Mouse (Mus musculus) spleen, adult 2 months (tissue): ENCODE data around the gene Gm48552. TPM values are rescaled to one million over a fixed set of nuclear protein-coding genes. Genes with fewer than 3 reads are reported as not detected.
A peak's percentile ranks its signal among the peaks of the same experiment; 100 is the strongest.

ENCODE experiments used
- DNase-seq, 2 experiments: peaks; one replicate each; pipeline versions ENCODE4 v3.0.0 to v3.0.0-alpha.2; 2012 to 2021; ENCODE audit warnings: low spot score in 2 of 2, low read depth in 1 of 2
- H3K27ac ChIP-seq: fragments of 200-500 bp; 2 replicates; pipeline ENCODE4 v1.5.1; 2012; ENCODE audit warnings: low read length, inconsistent platforms; ENCODE audit not compliant: insufficient read depth
- H3K27me3 ChIP-seq: fragments of 200-500 bp; 2 replicates; pipeline ENCODE4 v1.6.1; 2012; ENCODE audit warnings: mild to moderate bottlenecking, moderate library complexity, low read length, inconsistent platforms; ENCODE audit not compliant: control insufficient read depth, insufficient read depth
- H3K36me3 ChIP-seq: fragments of 200-500 bp; 2 replicates; pipeline ENCODE4 v1.6.1; 2012; ENCODE audit warnings: mild to moderate bottlenecking, low read length, inconsistent platforms; ENCODE audit not compliant: control insufficient read depth, insufficient read depth
- H3K4me1 ChIP-seq: fragments of 200-500 bp; 2 replicates; pipeline ENCODE4 v1.6.1; 2011; ENCODE audit warnings: inconsistent platforms; ENCODE audit not compliant: control insufficient read depth, insufficient read depth, insufficient read length
- H3K4me3 ChIP-seq: fragments of 200-500 bp; 2 replicates; pipeline ENCODE4 v1.5.1; 2011; ENCODE audit warnings: mild to moderate bottlenecking, inconsistent platforms; ENCODE audit not compliant: insufficient read depth, insufficient read length; ENCODE audit errors: extremely low read depth
- CTCF ChIP-seq: fragments of 200-500 bp; IDR thresholded peaks from 2 replicates; pipeline ENCODE4 v1.5.1; 2011; ENCODE audit warnings: mild to moderate bottlenecking, inconsistent platforms; ENCODE audit not compliant: insufficient read depth, insufficient read length, insufficient replicate concordance; ENCODE audit errors: extremely low read depth
- POLR2A ChIP-seq: fragments of 200-500 bp; IDR thresholded peaks from 2 replicates; pipeline ENCODE4 v1.6.1; 2011; ENCODE audit warnings: low read depth, low read length, inconsistent platforms
- WGBS: fragments of 180-500 bp; shearing (Covaris S2); methylation state at CpG from one replicate; pipeline ENCODE4 v1.1.7; 2018; 5-methylcytosine and 5-hydroxymethylcytosine counted together
- polyA plus RNA-seq: library from polyadenylated mRNA; depleted of rRNA; stranded (reverse); fragments of >200 nt; gene quantifications from 2 replicates; pipeline ENCODE4 v1.2.3, GENCODE M21; 2012

Gm48552 gene
- polyA plus RNA-seq, 1 experiment = 2.9 TPM

GRCm38 (mm10) chr10:81406504-81407440 is 18.0 kb downstream of the Gm48552 start:
- DNase-seq = no peak
- TF ChIP-seq POLR2A (no peak), CTCF (no peak)
- Histone ChIP-seq H3K4me3 (peak overlapping the region; percentile 46; the same call in 1 of the 2 replicates), H3K27me3 (no peaks in the 10 kb centered on the region), H3K36me3 (peaks cover 6% of the 10 kb centered on the region; the same call in 1 of the 2 replicates), H3K4me1 (peaks cover 31% of the 10 kb centered on the region), H3K27ac (peak overlapping the region; percentile 50; the same call in 1 of the 2 replicates)
- WGBS = 67% methylated on average over 24 of the region's 24 CpGs

- peak overlapping the region; percentile 50 for H3K27ac ChIP-seq
- TF ChIP-seq POLR2A (no peak), CTCF (no peak)
- H3K27me3 ChIP-seq = no peaks in the 10 kb centered on the region
- peaks cover 31% of the 10 kb centered on the region for H3K4me1 ChIP-seq
- peaks cover 6% of the 10 kb centered on the region; the same call in 1 of the 2 replicates for H3K36me3 ChIP-seq
- 31% methylated on average over 31 of the region's 31 CpGs for WGBS
- H3K4me3 ChIP-seq = peak overlapping the region; percentile 46; the same call in 1 of the 2 replicates
- peak; percentile 44 to 57 for DNase-seq
These were observed 19.0 kb downstream of the Gm48552 start for GRCm38 (mm10) chr10:81407539-81408423.

GRCm38 (mm10) chr10:81408424-81408729 is 19.6 kb downstream of the Gm48552 start:
- Histone ChIP-seq H3K4me1 (peaks cover 31% of the 10 kb centered on the region), H3K27me3 (no peaks in the 10 kb centered on the region), H3K36me3 (peaks cover 6% of the 10 kb centered on the region; the same call in 1 of the 2 replicates), H3K27ac (peak overlapping the region; percentile 23), H3K4me3 (no peak overlapping the region)
- DNase-seq = no peak
- TF ChIP-seq CTCF (no peak), POLR2A (no peak)
- WGBS = 72% methylated on average over 13 of the region's 13 CpGs

- Histone ChIP-seq H3K4me1 (peaks cover 31% of the 10 kb centered on the region), H3K4me3 (no peak overlapping the region), H3K36me3 (peaks cover 5% of the 10 kb centered on the region; the same call in 1 of the 2 replicates), H3K27ac (peak overlapping the region; percentile 26; the same call in 1 of the 2 replicates), H3K27me3 (no peaks in the 10 kb centered on the region)
- TF ChIP-seq CTCF = peak; percentile 95
- no peak for TF ChIP-seq POLR2A
- WGBS = 20% methylated on average over 9 of the region's 9 CpGs
- peak in 1 of 2 experiments; percentile 74 for DNase-seq
These were observed 20.1 kb downstream of the Gm48552 start for GRCm38 (mm10) chr10:81408871-81409291.

- no peak for DNase-seq
- TF ChIP-seq POLR2A = no peak
- no peak for TF ChIP-seq CTCF
- Histone ChIP-seq H3K4me1 (peaks cover 30% of the 10 kb centered on the region), H3K27me3 (no peaks in the 10 kb centered on the region), H3K36me3 (peaks cover 5% of the 10 kb centered on the region; the same call in 1 of the 2 replicates), H3K4me3 (no peak overlapping the region), H3K27ac (peak overlapping the region; percentile 26; the same call in 1 of the 2 replicates)
- 45% methylated on average over 8 of the region's 8 CpGs for WGBS
These were observed 20.5 kb downstream of the Gm48552 start for GRCm38 (mm10) chr10:81409330-81409729.

GRCm38 (mm10) chr10:81410350-81410749 is 21.5 kb downstream of the Gm48552 start:
- H3K4me1 ChIP-seq = peaks cover 23% of the 10 kb centered on the region; the same call in 1 of the 2 replicates
- no peak for DNase-seq

More at GRCm38 (mm10) chr10:81410350-81410749, 21.5 kb downstream of the Gm48552 start:
- Histone ChIP-seq H3K27ac (peak overlapping the region; percentile 40; the same call in 1 of the 2 replicates), H3K4me3 (no peak overlapping the region), H3K27me3 (no peaks in the 10 kb centered on the region), H3K36me3 (peaks cover 3% of the 10 kb centered on the region; the same call in 1 of the 2 replicates)
- TF ChIP-seq POLR2A (no peak), CTCF (no peak)
- 43% methylated on average over 4 of the region's 4 CpGs for WGBS
